Mouse (Mus musculus): Measurements from ENCODE around the gene Megf9. TPM values are rescaled to one million over a fixed set of nuclear protein-coding genes. Genes with fewer than 3 reads are reported as not detected.

The Megf9 gene
- polyA plus RNA-seq, 1 experiment: 1.1 TPM

- no peaks in the 10 kb centered on the region for H3K9me3 ChIP-seq (replicated peaks; ENCODE audit: control insufficient read depth, insufficient read depth, low read length, poor library complexity, severe bottlenecking)
- no peaks in the 10 kb centered on the region for H3K27me3 ChIP-seq (ENCODE audit: control insufficient read depth, insufficient read depth, low read length, poor library complexity, severe bottlenecking)
- H3K27ac ChIP-seq (ENCODE audit: insufficient read depth, low read length): no peak overlapping the region
- no peaks in the 10 kb centered on the region for H3K36me3 ChIP-seq (ENCODE audit: control insufficient read depth, insufficient read depth, low read length, poor library complexity, severe bottlenecking)
- no peak overlapping the region for H3K4me3 ChIP-seq (ENCODE audit: low read depth, low read length)
- no peak for TF ChIP-seq CTCF (IDR thresholded peaks at IDR 0.05; ENCODE audit: low read depth, low read length)
- no peak for TF ChIP-seq EP300 (IDR thresholded peaks at IDR 0.05; ENCODE audit: insufficient read depth, low read depth, low read length)
- no peak for TF ChIP-seq POLR2A (IDR thresholded peaks at IDR 0.05; ENCODE audit: insufficient read depth, low read length)
- H3K4me1 ChIP-seq (ENCODE audit: control insufficient read depth, insufficient read depth, low read length): no peaks in the 10 kb centered on the region
- H3K9ac ChIP-seq (ENCODE audit: low read depth, poor library complexity, severe bottlenecking): no peak overlapping the region
Observed at GRCm38 (mm10) chr4:70540743-70541142, 5.9 kb upstream of the Megf9 start.

GRCm38 (mm10) chr4:70536661-70537580 lies 2.1 kb upstream of the Megf9 start:
- no peak overlapping the region for H3K4me3 ChIP-seq (ENCODE audit: low read depth, low read length)
- H3K9ac ChIP-seq (ENCODE audit: low read depth, poor library complexity, severe bottlenecking): no peak overlapping the region
- H3K27me3 ChIP-seq (ENCODE audit: control insufficient read depth, insufficient read depth, low read length, poor library complexity, severe bottlenecking): no peaks in the 10 kb centered on the region
- no peaks in the 10 kb centered on the region for H3K9me3 ChIP-seq (replicated peaks; ENCODE audit: control insufficient read depth, insufficient read depth, low read length, poor library complexity, severe bottlenecking)
- no peaks in the 10 kb centered on the region for H3K36me3 ChIP-seq (ENCODE audit: control insufficient read depth, insufficient read depth, low read length, poor library complexity, severe bottlenecking)
- TF ChIP-seq CTCF (IDR thresholded peaks at IDR 0.05; ENCODE audit: low read depth, low read length) (no peak), POLR2A (IDR thresholded peaks at IDR 0.05; ENCODE audit: insufficient read depth, low read length) (no peak), EP300 (IDR thresholded peaks at IDR 0.05; ENCODE audit: insufficient read depth, low read depth, low read length) (no peak)
- no peaks in the 10 kb centered on the region for H3K4me1 ChIP-seq (ENCODE audit: control insufficient read depth, insufficient read depth, low read length)
- H3K27ac ChIP-seq (ENCODE audit: insufficient read depth, low read length): no peak overlapping the region

DNA sequence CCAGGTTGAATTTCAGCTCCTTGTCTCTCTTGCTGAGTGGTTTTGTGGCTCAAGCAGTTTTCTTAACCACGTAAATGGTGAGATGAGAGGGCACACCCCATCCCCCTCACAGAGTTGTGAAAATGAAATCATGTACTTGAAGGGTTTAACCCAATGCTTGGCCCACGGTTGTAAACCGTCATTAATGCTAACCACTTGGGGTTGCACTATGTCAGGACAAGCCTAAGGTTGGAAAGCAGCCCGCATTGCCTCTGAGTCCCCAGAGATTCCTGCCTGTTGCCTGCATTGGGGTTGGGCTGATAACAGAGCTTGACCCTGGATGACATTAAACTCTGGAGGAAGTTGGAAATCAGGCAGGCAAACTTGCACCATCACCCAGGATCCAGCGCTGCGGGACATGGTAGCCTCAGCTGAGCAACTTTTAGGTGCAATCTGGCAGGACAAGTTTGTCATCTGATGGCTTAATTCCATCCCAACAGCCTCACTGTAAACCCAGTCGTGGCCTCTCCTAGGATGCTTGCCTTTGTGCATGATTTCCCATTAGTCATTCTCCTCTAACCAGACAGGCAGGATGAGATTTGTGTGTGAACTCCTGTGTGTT lies 1.0 kb upstream of the Megf9 start:
- H3K9ac ChIP-seq (ENCODE audit: low read depth, poor library complexity, severe bottlenecking): peak overlapping the region; percentile 72
- H3K36me3 ChIP-seq (ENCODE audit: control insufficient read depth, insufficient read depth, low read length, poor library complexity, severe bottlenecking): no peaks in the 10 kb centered on the region
- peak overlapping the region; percentile 63 for H3K4me3 ChIP-seq (ENCODE audit: low read depth, low read length)
- no peaks in the 10 kb centered on the region for H3K27me3 ChIP-seq (ENCODE audit: control insufficient read depth, insufficient read depth, low read length, poor library complexity, severe bottlenecking)
- no peak overlapping the region for H3K27ac ChIP-seq (ENCODE audit: insufficient read depth, low read length)
- TF ChIP-seq CTCF (IDR thresholded peaks at IDR 0.05; ENCODE audit: low read depth, low read length): no peak
- TF ChIP-seq EP300 (IDR thresholded peaks at IDR 0.05; ENCODE audit: insufficient read depth, low read depth, low read length): no peak
- TF ChIP-seq POLR2A (IDR thresholded peaks at IDR 0.05; ENCODE audit: insufficient read depth, low read length): no peak
- no peaks in the 10 kb centered on the region for H3K4me1 ChIP-seq (ENCODE audit: control insufficient read depth, insufficient read depth, low read length)
- H3K9me3 ChIP-seq (replicated peaks; ENCODE audit: control insufficient read depth, insufficient read depth, low read length, poor library complexity, severe bottlenecking): no peaks in the 10 kb centered on the region

- Histone ChIP-seq H3K9ac (ENCODE audit: low read depth, poor library complexity, severe bottlenecking) (peak overlapping the region; percentile 72), H3K27ac (ENCODE audit: insufficient read depth, low read length) (no peak overlapping the region), H3K9me3 (replicated peaks; ENCODE audit: control insufficient read depth, insufficient read depth, low read length, poor library complexity, severe bottlenecking) (no peaks in the 10 kb centered on the region), H3K4me3 (ENCODE audit: low read depth, low read length) (peak overlapping the region; percentile 63), H3K4me1 (ENCODE audit: control insufficient read depth, insufficient read depth, low read length) (no peaks in the 10 kb centered on the region), H3K36me3 (ENCODE audit: control insufficient read depth, insufficient read depth, low read length, poor library complexity, severe bottlenecking) (no peaks in the 10 kb centered on the region), H3K27me3 (ENCODE audit: control insufficient read depth, insufficient read depth, low read length, poor library complexity, severe bottlenecking) (no peaks in the 10 kb centered on the region)
- TF ChIP-seq EP300 (IDR thresholded peaks at IDR 0.05; ENCODE audit: insufficient read depth, low read depth, low read length): no peak
- TF ChIP-seq CTCF (IDR thresholded peaks at IDR 0.05; ENCODE audit: low read depth, low read length): no peak
- no peak for TF ChIP-seq POLR2A (IDR thresholded peaks at IDR 0.05; ENCODE audit: insufficient read depth, low read length)
Observed at GRCm38 (mm10) chr4:70535289-70535688, 494 bp upstream of the Megf9 start.

GRCm38 (mm10) chr4:70534078-70534890 lies 511 bp downstream of the Megf9 start:
- H3K4me3 ChIP-seq (ENCODE audit: low read depth, low read length): peak overlapping the region; percentile 72
- H3K9ac ChIP-seq (ENCODE audit: low read depth, poor library complexity, severe bottlenecking): peak overlapping the region; percentile 38
- no peaks in the 10 kb centered on the region for H3K4me1 ChIP-seq (ENCODE audit: control insufficient read depth, insufficient read depth, low read length)
- no peaks in the 10 kb centered on the region for H3K36me3 ChIP-seq (ENCODE audit: control insufficient read depth, insufficient read depth, low read length, poor library complexity, severe bottlenecking)
- no peak overlapping the region for H3K27ac ChIP-seq (ENCODE audit: insufficient read depth, low read length)
- no peak for TF ChIP-seq CTCF (IDR thresholded peaks at IDR 0.05; ENCODE audit: low read depth, low read length)
- TF ChIP-seq POLR2A (IDR thresholded peaks at IDR 0.05; ENCODE audit: insufficient read depth, low read length): no peak
- TF ChIP-seq EP300 (IDR thresholded peaks at IDR 0.05; ENCODE audit: insufficient read depth, low read depth, low read length): no peak
- H3K27me3 ChIP-seq (ENCODE audit: control insufficient read depth, insufficient read depth, low read length, poor library complexity, severe bottlenecking): no peaks in the 10 kb centered on the region
- no peaks in the 10 kb centered on the region for H3K9me3 ChIP-seq (replicated peaks; ENCODE audit: control insufficient read depth, insufficient read depth, low read length, poor library complexity, severe bottlenecking)
